ENCODE assay signal across 25 mouse cellular contexts in the genomic region with DNA sequence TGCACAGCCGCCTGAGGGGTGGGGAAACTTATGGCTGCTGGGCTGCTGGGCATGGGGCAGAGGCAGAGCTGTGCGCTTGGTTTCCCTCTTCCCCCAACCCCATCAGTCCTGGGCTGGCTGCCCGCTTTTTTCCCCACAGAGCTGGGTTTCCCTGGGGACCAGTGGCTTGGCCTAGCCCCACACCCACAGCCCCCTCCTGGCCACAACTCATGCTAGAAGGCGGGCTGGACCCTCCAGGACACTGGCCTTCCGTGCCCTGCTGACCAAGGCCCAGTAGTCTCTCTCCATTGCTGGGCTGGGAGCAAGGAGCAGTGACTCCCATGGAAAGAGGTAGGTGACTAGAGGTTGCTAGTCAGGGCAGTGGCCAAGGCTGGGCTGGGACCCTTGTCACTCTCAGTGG. TPM values are rescaled to one million over a fixed set of nuclear protein-coding genes. Genes with fewer than 3 reads are reported as not detected.
DNase-seq lines count a peak whose midpoint lies in the region; ATAC-seq and TF ChIP-seq lines count a peak whose summit lies in the region.
"Had no signal": no experiment of that assay in that cellular context is flagged by ENCODE, and none has a peak within 500 bp of the region (broad histone marks: within the 10 kb centered on the region; RNA-seq: fewer than 3 reads in every experiment).

No protein-coding gene starts in this region.

- TF ChIP-seq POLR2A in cerebellum, adult 2 months (IDR thresholded peaks at IDR 0.05; ENCODE audit: borderline replicate concordance, insufficient read depth, low read length) = no peak

- no peaks in the 10 kb centered on the region for H3K4me1 ChIP-seq in forebrain, postnatal 0 days (ENCODE audit: insufficient read depth)
- peaks cover 15% of the 10 kb centered on the region for H3K4me1 ChIP-seq in forebrain, embryonic 13.5 days
- H3K4me1 ChIP-seq in cerebellum, adult 2 months (ENCODE audit: control insufficient read depth, insufficient read depth, low read length) = peaks cover 40% of the 10 kb centered on the region
- H3K4me1 ChIP-seq in liver, embryonic 12.5 days = peaks cover 27% of the 10 kb centered on the region

- H3K36me3 ChIP-seq in forebrain, postnatal 0 days (ENCODE audit: insufficient read depth) = peaks cover 11% of the 10 kb centered on the region
- peaks cover 15% of the 10 kb centered on the region for H3K36me3 ChIP-seq in forebrain, embryonic 13.5 days (ENCODE audit: poor library complexity, severe bottlenecking)
- H3K36me3 ChIP-seq in liver, embryonic 12.5 days = peaks cover 17% of the 10 kb centered on the region
- H3K36me3 ChIP-seq: heart, embryonic 15.5 days had no signal

- no peak overlapping the region for H3K9ac ChIP-seq in forebrain, postnatal 0 days
- no peak overlapping the region for H3K9ac ChIP-seq in forebrain, embryonic 13.5 days
- no peak overlapping the region for H3K9ac ChIP-seq in liver, embryonic 12.5 days
- H3K9ac ChIP-seq: embryonic facial prominence, embryonic 15.5 days; heart, embryonic 15.5 days; liver, postnatal 0 days had no signal

- no peaks in the 10 kb centered on the region for H3K9me3 ChIP-seq in forebrain, postnatal 0 days (ENCODE audit: low read length)
- H3K9me3 ChIP-seq in forebrain, embryonic 13.5 days (replicated peaks) = no peaks in the 10 kb centered on the region
- no peaks in the 10 kb centered on the region for H3K9me3 ChIP-seq in liver, embryonic 12.5 days (replicated peaks)
- H3K9me3 ChIP-seq: embryonic facial prominence, embryonic 15.5 days; forebrain, embryonic 10.5 days; heart, embryonic 15.5 days had no signal

- peak; percentile 18; the same call in 1 of the 2 replicates for ATAC-seq in forebrain, postnatal 0 days
- no peak for ATAC-seq in forebrain, embryonic 13.5 days
- ATAC-seq in liver, embryonic 12.5 days = no peak
- ATAC-seq: inflammation-experienced regulatory T-cells, adult 6 months; liver, postnatal 0 days had no signal

- no peaks in the 10 kb centered on the region for H3K27me3 ChIP-seq in forebrain, postnatal 0 days (ENCODE audit: insufficient read depth, low read length)
- peaks cover 17% of the 10 kb centered on the region; the same call in 1 of the 2 replicates for H3K27me3 ChIP-seq in forebrain, embryonic 13.5 days
- H3K27me3 ChIP-seq in cerebellum, adult 2 months (ENCODE audit: control insufficient read depth, insufficient read depth, low read length) = no peaks in the 10 kb centered on the region
- H3K27me3 ChIP-seq in liver, embryonic 12.5 days (replicated peaks) = peaks cover 29% of the 10 kb centered on the region

- no peak overlapping the region for H3K4me3 ChIP-seq in forebrain, postnatal 0 days (ENCODE audit: low read depth, low read length)
- H3K4me3 ChIP-seq in forebrain, embryonic 13.5 days = no peak overlapping the region
- peak overlapping the region; percentile 85 for H3K4me3 ChIP-seq in cerebellum, adult 2 months (replicated peaks; ENCODE audit: insufficient read depth, low read depth, low read length)
- H3K4me3 ChIP-seq in liver, embryonic 12.5 days = no peak overlapping the region
- H3K4me3 ChIP-seq: embryonic facial prominence, embryonic 15.5 days; forebrain, embryonic 10.5 days; heart, adult 2 months; heart, embryonic 15.5 days; myocyte had no signal

- no peak for DNase-seq in forebrain, postnatal 0 days
- DNase-seq in layer of hippocampus, postnatal 36 days = peak; percentile 26 to 53
- no peak for DNase-seq in layer of hippocampus, adult 11-12 months (ENCODE audit: low spot score)
- DNase-seq in cerebellum, adult 2 months = peak; percentile 55 to 62
- DNase-seq in cerebellum, postnatal 14 days = peak; percentile 48 to 56
- no peak for DNase-seq in adrenal gland, postnatal 4 days (ENCODE audit: low spot score in 2 of 2)
- DNase-seq: adrenal gland, postnatal 36 days; embryo, embryonic 11 days; gastrocnemius, postnatal 10 days; heart, adult 2 months; kidney, adult 2 months; kidney, postnatal 10 days; liver; liver, postnatal 0 days; lung, postnatal 10 days; midbrain, embryonic 14.5 days had no signal

- no peak overlapping the region for H3K27ac ChIP-seq in forebrain, postnatal 0 days (ENCODE audit: low read depth, low read length)
- H3K27ac ChIP-seq in forebrain, embryonic 13.5 days = no peak overlapping the region
- H3K27ac ChIP-seq in cerebellum, adult 2 months (ENCODE audit: insufficient read depth, low read length) = peak overlapping the region; percentile 89
- no peak overlapping the region for H3K27ac ChIP-seq in liver, embryonic 12.5 days
- H3K27ac ChIP-seq: embryonic facial prominence, embryonic 15.5 days; forebrain, embryonic 10.5 days; heart, adult 2 months; heart, embryonic 15.5 days had no signal

- 83% methylated on average over 5 of the region's 5 CpGs for WGBS in forebrain, postnatal 0 days
- WGBS in forebrain, embryonic 13.5 days = 88% methylated on average over 5 of the region's 5 CpGs
- 56% methylated on average over 5 of the region's 5 CpGs for WGBS in cerebellum, adult 2 months
- WGBS in liver, embryonic 12.5 days (ENCODE audit: insufficient replicate concordance) = 78% methylated on average over 5 of the region's 5 CpGs

- TF ChIP-seq CTCF in forebrain, postnatal 0 days (IDR thresholded peaks at IDR 0.05; ENCODE audit: low read depth) = no peak
- TF ChIP-seq CTCF in cerebellum, adult 2 months (IDR thresholded peaks at IDR 0.05; ENCODE audit: borderline replicate concordance, insufficient read depth, low read depth, low read length) = no peak

- H3K4me2 ChIP-seq in forebrain, postnatal 0 days (ENCODE audit: low read depth) = no peak overlapping the region
- no peak overlapping the region for H3K4me2 ChIP-seq in forebrain, embryonic 13.5 days
- H3K4me2 ChIP-seq in liver, embryonic 12.5 days = no peak overlapping the region
- H3K4me2 ChIP-seq: embryonic facial prominence, embryonic 15.5 days; heart, embryonic 15.5 days had no signal

RNA-seq across cellular contexts. Expression of gene Aifm3, which starts 1.7 kb away (rescaled TPM):
- 15.2 and 21.8 TPM in 2 replicates for total RNA-seq in forebrain, postnatal 0 days (2014; rRNA removed)
- polyA plus RNA-seq in forebrain, postnatal 0 days (2015; fragmentation: Nextera tagmentation; extraction: Ambion mirVana) = 7.5 and 12.7 TPM in 2 replicates
- polyA plus RNA-seq in forebrain, embryonic 13.5 days (2015; fragmentation: Nextera tagmentation; extraction: Ambion mirVana) = 8.6 and 10.4 TPM in 2 replicates
- 100 to 1,000 TPM in 1 of 2 experiments, 10 to 100 TPM in 1; 99.3 to 111 TPM for total RNA-seq in layer of hippocampus, postnatal 36 days (2021)
- 472 and 503 TPM in 2 replicates for polyA plus RNA-seq in cerebellum, adult 2 months (2012; rRNA removed)
- polyA plus RNA-seq in liver, embryonic 12.5 days (2016; fragmentation: Nextera tagmentation; extraction: Ambion mirVana) = 0.83 and 0.98 TPM in 2 replicates
- total RNA-seq in adrenal gland, postnatal 4 days (2021) = 1 to 10 TPM; 7.5 to 8.5 TPM
- total RNA-seq: CH12.LX; megakaryocyte progenitor cell, adult 5-6 weeks had no signal
- polyA plus RNA-seq: inflammation-experienced regulatory T-cells, adult 6 months had no signal

RNA-seq across cellular contexts. Expression of gene Lztr1, which starts 17.3 kb away (rescaled TPM):
- total RNA-seq in forebrain, postnatal 0 days (2014; rRNA removed) = 206 and 244 TPM in 2 replicates
- 91.4 and 103 TPM in 2 replicates for polyA plus RNA-seq in forebrain, postnatal 0 days (2015; fragmentation: Nextera tagmentation; extraction: Ambion mirVana)
- 102 and 110 TPM in 2 replicates for polyA plus RNA-seq in forebrain, embryonic 13.5 days (2015; fragmentation: Nextera tagmentation; extraction: Ambion mirVana)
- total RNA-seq in layer of hippocampus, postnatal 36 days (2021) = 100 to 1,000 TPM; 192 to 199 TPM
- 240 and 242 TPM in 2 replicates for polyA plus RNA-seq in cerebellum, adult 2 months (2012; rRNA removed)
- polyA plus RNA-seq in liver, embryonic 12.5 days (2016; fragmentation: Nextera tagmentation; extraction: Ambion mirVana) = 31.4 and 34.8 TPM in 2 replicates
- 10 to 100 TPM; 69.1 to 73.2 TPM for total RNA-seq in adrenal gland, postnatal 4 days (2021)

RNA-seq across cellular contexts. Expression of gene Crkl, which starts 39.4 kb away (rescaled TPM):
- total RNA-seq in forebrain, postnatal 0 days (2014; rRNA removed) = 31.4 and 55.4 TPM in 2 replicates
- 44.5 and 60.5 TPM in 2 replicates for polyA plus RNA-seq in forebrain, postnatal 0 days (2015; fragmentation: Nextera tagmentation; extraction: Ambion mirVana)
- 102 and 108 TPM in 2 replicates for polyA plus RNA-seq in forebrain, embryonic 13.5 days (2015; fragmentation: Nextera tagmentation; extraction: Ambion mirVana)
- 10 to 100 TPM; 36.7 to 41.0 TPM for total RNA-seq in layer of hippocampus, postnatal 36 days (2021)
- polyA plus RNA-seq in cerebellum, adult 2 months (2012; rRNA removed) = 37.9 and 41.0 TPM in 2 replicates
- polyA plus RNA-seq in liver, embryonic 12.5 days (2016; fragmentation: Nextera tagmentation; extraction: Ambion mirVana) = 37.9 and 41.6 TPM in 2 replicates
- total RNA-seq in adrenal gland, postnatal 4 days (2021) = 10 to 100 TPM; 32.1 to 35.0 TPM

RNA-seq across cellular contexts. Expression of gene Thap7, which starts 39.8 kb away (rescaled TPM):
- total RNA-seq in forebrain, postnatal 0 days (2014; rRNA removed) = 69.2 and 71.0 TPM in 2 replicates
- 58.3 and 64.4 TPM in 2 replicates for polyA plus RNA-seq in forebrain, postnatal 0 days (2015; fragmentation: Nextera tagmentation; extraction: Ambion mirVana)
- polyA plus RNA-seq in forebrain, embryonic 13.5 days (2015; fragmentation: Nextera tagmentation; extraction: Ambion mirVana) = 58.3 and 59.2 TPM in 2 replicates
- 10 to 100 TPM; 38.6 to 44.6 TPM for total RNA-seq in layer of hippocampus, postnatal 36 days (2021)
- 74.3 TPM in 2 replicates for polyA plus RNA-seq in cerebellum, adult 2 months (2012; rRNA removed)
- polyA plus RNA-seq in liver, embryonic 12.5 days (2016; fragmentation: Nextera tagmentation; extraction: Ambion mirVana) = 34.2 and 36.6 TPM in 2 replicates
- total RNA-seq in adrenal gland, postnatal 4 days (2021) = 10 to 100 TPM; 35.6 to 39.7 TPM

Comparison
In these comparisons a context has a peak if more than half of its experiments do, and no peak if none do; other contexts are left out.
1. DNase-seq: peak in layer of hippocampus, postnatal 36 days (2 of 2), cerebellum, adult 2 months (2 of 2) and cerebellum, postnatal 14 days (2 of 2); none in forebrain, postnatal 0 days (single experiment), layer of hippocampus, adult 11-12 months (single experiment) and adrenal gland, postnatal 4 days (0 of 2).
2. RNA of gene Aifm3, which starts 1.7 kb away (polyA plus RNA-seq): 472 to 503 TPM in cerebellum, adult 2 months; 7.5 to 12.7 TPM in forebrain, postnatal 0 days, 8.6 to 10.4 TPM in forebrain, embryonic 13.5 days and 0.83 to 0.98 TPM in liver, embryonic 12.5 days; every median in the first group is over 10 times any median in the second.